Mouse (Mus musculus) frontal cortex, adult 2 months (tissue): ENCODE results near the gene Zfp583. TPM values are rescaled to one million over a fixed set of nuclear protein-coding genes. Genes with fewer than 3 reads are reported as not detected.

Experiments
- DNase-seq, 2 experiments: peaks; one replicate each; pipeline ENCODE4 v3.0.0; 2022; ENCODE audit warnings: low spot score in 1 of 2; ENCODE audit errors: extremely low spot score in 1 of 2
- polyA plus RNA-seq: library from polyadenylated mRNA; depleted of rRNA; stranded (reverse); fragments of >200 nt; gene quantifications from 2 replicates; pipeline ENCODE4 v1.2.3, GENCODE M21; 2012; rRNA removed

Zfp583 gene
- polyA plus RNA-seq, 1 experiment, result 8.1 TPM

GRCm38 (mm10) chr7:6286921-6287531, 44.1 kb downstream of the Zfp583 start:
- DNase-seq, result peak in 1 of 2 experiments; percentile 57

DNA sequence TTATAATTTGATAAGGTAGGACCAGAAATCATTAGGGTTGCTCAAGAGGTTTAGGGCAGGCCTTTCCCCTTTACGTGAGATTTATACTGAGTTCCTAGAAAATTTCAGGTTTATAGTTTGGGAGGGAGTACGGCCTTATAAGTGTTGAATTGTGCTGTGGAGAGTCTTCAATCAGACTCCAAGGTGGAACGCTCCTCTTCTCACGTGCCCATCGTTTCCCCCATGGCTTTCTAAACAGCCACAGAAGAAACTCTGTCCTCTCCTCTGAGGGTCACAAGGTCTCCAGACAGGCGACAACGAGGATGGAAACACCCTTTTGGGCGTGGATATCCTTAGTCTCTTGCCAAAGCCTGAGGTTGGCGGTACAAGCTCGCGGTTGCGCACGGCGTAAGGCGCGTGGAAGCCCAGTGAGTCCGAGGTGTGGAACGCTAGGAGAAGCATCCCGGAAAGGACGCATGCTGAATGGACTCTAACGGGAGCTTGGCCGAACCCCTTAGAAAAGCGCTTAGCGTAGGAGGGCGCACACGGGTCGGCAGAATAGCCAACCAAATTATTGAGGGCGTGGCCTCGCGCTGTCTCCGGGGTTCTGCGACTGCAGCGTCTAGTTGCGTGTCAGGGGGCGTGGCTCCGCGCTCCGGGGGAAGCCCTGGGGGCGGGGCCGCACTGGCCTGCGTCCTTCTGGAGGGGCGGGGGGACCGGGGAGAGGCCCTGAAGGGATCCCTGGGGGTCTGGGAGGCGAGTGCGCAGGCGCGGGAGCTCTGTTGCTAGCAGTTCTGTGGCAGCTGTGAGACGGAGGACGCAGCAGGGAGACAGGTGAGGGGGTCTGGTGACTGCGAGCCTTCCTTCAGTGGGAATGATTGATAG, 45.0 kb downstream of the Zfp583 start, which contains the start of gene Zfp667:
TSS of gene Zfp667 (plus strand) at position 738 of the 864 bp plus-strand sequence.
- DNase-seq, result peak; percentile 93 to 98

DNA sequence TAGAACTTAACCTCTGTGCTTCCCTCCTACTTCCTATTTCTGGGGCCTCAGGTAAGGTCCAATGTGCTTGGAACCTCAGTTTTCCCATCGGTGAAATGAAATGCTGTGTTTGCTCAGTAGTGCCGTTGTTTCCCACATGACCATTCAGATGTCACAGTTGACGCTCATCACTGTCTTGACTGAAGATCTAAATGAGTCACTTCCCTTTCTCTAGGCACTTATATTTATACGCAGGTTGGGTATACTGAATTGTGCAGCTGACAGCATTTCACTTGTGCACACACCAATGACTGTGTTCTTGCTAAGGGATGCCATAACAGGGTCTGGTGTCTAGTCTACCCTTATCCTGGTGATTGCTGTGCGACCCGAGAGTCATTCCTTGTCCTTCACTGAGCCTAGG, 45.7 kb downstream of the Zfp583 start:
- no peak for DNase-seq

DNA sequence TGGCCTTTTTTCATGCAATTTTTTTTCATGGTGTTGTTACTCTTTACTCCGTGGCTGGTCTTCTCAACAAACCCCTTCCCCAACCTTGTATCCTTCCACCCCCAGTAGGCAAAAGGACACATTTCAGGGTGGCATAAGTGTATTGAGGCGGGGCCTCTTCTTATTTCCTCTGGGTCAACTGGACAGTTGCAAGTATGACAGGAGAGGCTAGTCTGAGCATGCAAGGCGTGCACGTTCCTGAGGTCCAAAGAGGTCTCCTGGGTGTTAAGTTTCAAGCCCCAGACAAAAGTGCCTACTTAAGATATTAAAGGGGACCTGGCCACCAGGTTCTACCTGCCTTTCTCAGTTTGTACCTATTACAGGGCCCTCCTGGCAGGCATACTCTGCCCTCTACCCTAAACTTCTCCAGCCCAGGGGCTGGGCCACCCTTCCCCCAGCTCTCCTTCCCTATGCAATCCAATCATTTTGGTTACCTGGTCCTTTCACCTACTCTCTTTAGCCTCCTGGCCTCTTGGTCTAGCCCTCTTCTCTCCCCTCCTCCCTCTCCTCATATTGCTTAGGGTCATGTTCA, 46.6 kb downstream of the Zfp583 start:
- no peak for DNase-seq

DNA sequence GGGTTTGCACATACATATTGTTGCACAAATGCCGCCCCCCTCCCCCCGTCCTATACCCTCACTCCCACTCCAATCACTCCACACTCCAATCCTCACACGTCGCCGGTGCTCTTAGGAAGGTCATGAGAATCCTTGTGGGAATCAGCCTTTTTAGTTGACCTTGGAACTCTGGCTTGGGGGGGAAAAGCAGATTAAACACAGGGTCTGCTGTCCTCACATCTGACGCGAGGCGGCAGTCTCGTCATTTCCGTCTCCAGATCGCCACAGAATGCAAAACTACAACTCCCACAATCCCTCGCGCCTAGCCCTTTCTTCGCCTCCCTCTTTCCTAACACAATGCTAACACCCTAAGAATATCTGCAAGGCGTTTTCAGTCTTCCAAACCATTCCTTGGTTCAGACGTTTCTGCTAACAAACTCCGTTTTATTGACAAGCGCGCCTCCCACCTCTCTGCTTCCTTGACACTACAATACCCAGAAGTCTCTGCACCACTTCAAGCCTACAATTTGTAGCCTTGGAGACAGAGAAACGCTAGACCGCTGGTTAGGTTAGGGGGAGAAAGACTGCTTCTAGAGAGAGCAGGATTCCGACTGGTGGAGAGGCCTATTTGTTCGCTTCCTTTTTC, 47.5 kb downstream of the Zfp583 start:
- DNase-seq, result peak; percentile 74 to 89

DNA sequence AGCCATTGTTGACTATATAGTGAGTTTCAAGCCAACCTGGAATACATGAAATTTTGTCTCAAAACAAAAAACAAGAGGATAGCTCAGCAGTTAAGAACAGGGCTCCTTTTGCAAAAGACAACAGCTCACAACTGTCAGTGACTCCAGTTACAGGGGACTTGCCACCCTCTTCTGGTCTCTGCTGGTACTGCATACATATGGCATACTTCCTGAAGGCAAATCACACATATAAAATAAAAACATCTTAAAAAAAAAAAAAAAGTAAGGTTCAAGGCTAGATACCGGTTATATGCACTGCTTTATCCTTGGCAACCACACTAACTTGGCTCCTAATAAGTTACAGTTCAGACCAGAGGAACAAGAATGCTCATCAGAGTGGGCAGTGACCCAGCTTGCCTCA, 48.3 kb downstream of the Zfp583 start:
- DNase-seq, result peak; percentile 74 to 91

- DNase-seq, result no peak
These were observed 53.2 kb downstream of the Zfp583 start for GRCm38 (mm10) chr7:6277906-6278305.

DNA sequence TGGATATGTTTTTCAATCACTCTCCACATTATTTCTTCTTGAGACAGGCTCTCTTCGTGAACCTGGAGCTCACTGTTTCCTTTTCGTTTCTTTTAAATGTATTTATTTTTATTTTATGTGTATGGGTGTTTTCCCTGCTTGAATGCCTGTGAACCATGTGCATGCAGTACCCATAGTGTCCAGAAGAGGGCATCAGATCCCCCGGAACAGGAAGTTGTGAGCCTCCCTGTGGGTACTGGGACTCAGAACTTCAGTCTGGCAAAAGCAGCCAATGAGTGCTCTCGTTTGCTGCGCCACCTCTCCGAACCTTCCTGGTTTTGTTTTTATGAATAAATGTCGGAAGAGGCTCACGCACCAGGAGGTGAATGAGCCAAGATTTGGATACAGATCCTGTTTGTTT, 65.4 kb downstream of the Zfp583 start:
- DNase-seq, result no peak

Other genes with a start within 250 kb of the Zfp583 start
- gene Zfp787, start 175.3 kb downstream of the Zfp583 start, polyA plus RNA-seq, result 33.4 and 33.9 TPM in 2 replicates
- 49.2 and 50.3 TPM in 2 replicates for gene Zfp444, start 159.1 kb downstream of the Zfp583 start, polyA plus RNA-seq
- not detected in 2 replicates for gene Galp, start 134.2 kb downstream of the Zfp583 start, polyA plus RNA-seq
- gene Zscan5b, start 109.0 kb downstream of the Zfp583 start, polyA plus RNA-seq, result not detected in 2 replicates
- not detected in 2 replicates for gene Epp13, start 78.6 kb downstream of the Zfp583 start, polyA plus RNA-seq
- 7.3 and 7.6 TPM in 2 replicates for gene Zfp667, start 44.7 kb downstream of the Zfp583 start, polyA plus RNA-seq
- 4.0 and 5.0 TPM in 2 replicates for gene Gm3854, start 12.5 kb upstream of the Zfp583 start, polyA plus RNA-seq
- gene Zfp78, start 32.0 kb upstream of the Zfp583 start, polyA plus RNA-seq, result 2.6 and 3.3 TPM in 2 replicates
- gene Zfp28, start 52.0 kb upstream of the Zfp583 start, polyA plus RNA-seq, result 9.7 and 13.7 TPM in 2 replicates
- gene Smim17, start 67.4 kb upstream of the Zfp583 start, polyA plus RNA-seq, result 7.0 and 8.9 TPM in 2 replicates
- 0.21 and 0.24 TPM in 2 replicates for gene Gm20715, start 79.0 kb upstream of the Zfp583 start, polyA plus RNA-seq
- 3.4 TPM in 2 replicates for gene Olfr1344, start 107.4 kb upstream of the Zfp583 start, polyA plus RNA-seq
- 0.02 TPM in 1 of 2 replicates, not detected in the other for gene Olfr1336, start 124.9 kb upstream of the Zfp583 start, polyA plus RNA-seq
- gene Olfr1346, start 135.8 kb upstream of the Zfp583 start, polyA plus RNA-seq, result not detected in 2 replicates
- not detected in 2 replicates for gene Olfr5, start 155.7 kb upstream of the Zfp583 start, polyA plus RNA-seq
- gene Olfr1347, start 168.5 kb upstream of the Zfp583 start, polyA plus RNA-seq, result not detected in 2 replicates
- gene Olfr1348, start 177.5 kb upstream of the Zfp583 start, polyA plus RNA-seq, result not detected in 2 replicates
- 0.08 TPM in 1 of 2 replicates, not detected in the other for gene Olfr1349, start 191.7 kb upstream of the Zfp583 start, polyA plus RNA-seq
- not detected in 2 replicates for gene Olfr1350, start 233.6 kb upstream of the Zfp583 start, polyA plus RNA-seq